Mouse (Mus musculus) activated CD4-positive, CD25-positive, alpha-beta regulatory T cell, adult 4 months (primary cell): ENCODE data around the gene Bach2. TPM values are rescaled to one million over a fixed set of nuclear protein-coding genes. Genes with fewer than 3 reads are reported as not detected.

Source experiments
- ATAC-seq: one replicate; pipeline ENCODE4 v1.8.0; 2017
- polyA plus RNA-seq, 2 experiments: library from polyadenylated mRNA; unstranded; fragments of 100-300 nt; shearing (Covaris generic); gene quantifications; one replicate each; pipeline ENCODE4 v1.2.1; 2017

Bach2 gene
- polyA plus RNA-seq, 2 experiments from 2014 or later, result 11.8 to 17.2 TPM

- ATAC-seq, result no peak
Observed at GRCm38 (mm10) chr4:32504236-32504635, 265.6 kb downstream of the Bach2 start.

- no peak for ATAC-seq
Observed at GRCm38 (mm10) chr4:32506306-32506808, 267.8 kb downstream of the Bach2 start.

GRCm38 (mm10) chr4:32507041-32507440, 268.4 kb downstream of the Bach2 start:
- ATAC-seq, result no peak

GRCm38 (mm10) chr4:32508572-32508971, 270.0 kb downstream of the Bach2 start:
- ATAC-seq, result no peak

GRCm38 (mm10) chr4:32508996-32509395, 270.4 kb downstream of the Bach2 start:
- no peak for ATAC-seq

- no peak for ATAC-seq
Observed at GRCm38 (mm10) chr4:32509832-32510612, 271.4 kb downstream of the Bach2 start.

- ATAC-seq, result no peak
Observed at GRCm38 (mm10) chr4:32510940-32511339, 272.3 kb downstream of the Bach2 start.

- ATAC-seq, result no peak
Observed at GRCm38 (mm10) chr4:32516126-32516525, 277.5 kb downstream of the Bach2 start.

- no peak for ATAC-seq
Observed at GRCm38 (mm10) chr4:32518842-32519578, 280.4 kb downstream of the Bach2 start.

GRCm38 (mm10) chr4:32520628-32521360, 282.2 kb downstream of the Bach2 start:
- ATAC-seq, result no peak

GRCm38 (mm10) chr4:32521361-32521740, 282.7 kb downstream of the Bach2 start:
- no peak for ATAC-seq

- no peak for ATAC-seq
Observed at GRCm38 (mm10) chr4:32522013-32522412, 283.4 kb downstream of the Bach2 start.

GRCm38 (mm10) chr4:32524282-32524681, 285.7 kb downstream of the Bach2 start:
- ATAC-seq, result no peak

GRCm38 (mm10) chr4:32525000-32525399, 286.4 kb downstream of the Bach2 start:
- no peak for ATAC-seq

- no peak for ATAC-seq
Observed at GRCm38 (mm10) chr4:32526228-32526836, 287.7 kb downstream of the Bach2 start.

GRCm38 (mm10) chr4:32529443-32529995, 290.9 kb downstream of the Bach2 start:
- no peak for ATAC-seq

GRCm38 (mm10) chr4:32530421-32530920, 291.9 kb downstream of the Bach2 start:
- no peak for ATAC-seq

- no peak for ATAC-seq
Observed at GRCm38 (mm10) chr4:32530921-32531846, 292.6 kb downstream of the Bach2 start.

GRCm38 (mm10) chr4:32532079-32532478, 293.5 kb downstream of the Bach2 start:
- no peak for ATAC-seq

- ATAC-seq, result no peak
Observed at GRCm38 (mm10) chr4:32533735-32534134, 295.1 kb downstream of the Bach2 start.

GRCm38 (mm10) chr4:32535626-32536025, 297.0 kb downstream of the Bach2 start:
- no peak for ATAC-seq
